Mouse (Mus musculus) right cerebral cortex, adult 18-20 months (tissue): ENCODE results near the gene Thap12.

Source experiments
- DNase-seq: peaks from one replicate; pipeline ENCODE4 v3.0.0; 2022; ENCODE audit warnings: mixed read lengths

Thap12 gene

DNA sequence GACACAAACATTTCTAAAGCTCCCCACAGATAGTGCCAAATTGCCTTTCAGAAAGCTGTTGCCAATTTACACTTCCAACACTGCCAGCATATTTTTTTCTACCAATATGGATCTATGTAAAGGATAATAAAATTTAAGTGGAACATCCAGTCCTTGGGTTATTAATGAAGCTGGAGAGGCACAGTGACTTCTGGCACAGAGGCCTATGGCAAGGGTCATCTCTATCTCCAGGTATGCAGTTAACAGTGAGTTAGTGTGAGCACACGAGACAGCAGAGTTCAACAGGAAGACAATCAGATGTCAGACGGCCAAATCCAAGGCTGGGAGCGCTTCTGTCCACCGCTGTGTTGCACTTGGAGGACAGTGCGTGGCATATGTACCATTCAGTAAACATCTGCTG is 4.9 kb upstream of the Thap12 start:
- no peak for DNase-seq

GRCm38 (mm10) chr7:98698590-98698989 is 4.3 kb upstream of the Thap12 start:
- DNase-seq = no peak

- no peak for DNase-seq
Measured at GRCm38 (mm10) chr7:98701771-98702170, 1.1 kb upstream of the Thap12 start.

- no peak for DNase-seq
Measured at GRCm38 (mm10) chr7:98703365-98703881, 520 bp downstream of the Thap12 start.

GRCm38 (mm10) chr7:98704276-98704675 is 1.4 kb downstream of the Thap12 start:
- DNase-seq = no peak

DNA sequence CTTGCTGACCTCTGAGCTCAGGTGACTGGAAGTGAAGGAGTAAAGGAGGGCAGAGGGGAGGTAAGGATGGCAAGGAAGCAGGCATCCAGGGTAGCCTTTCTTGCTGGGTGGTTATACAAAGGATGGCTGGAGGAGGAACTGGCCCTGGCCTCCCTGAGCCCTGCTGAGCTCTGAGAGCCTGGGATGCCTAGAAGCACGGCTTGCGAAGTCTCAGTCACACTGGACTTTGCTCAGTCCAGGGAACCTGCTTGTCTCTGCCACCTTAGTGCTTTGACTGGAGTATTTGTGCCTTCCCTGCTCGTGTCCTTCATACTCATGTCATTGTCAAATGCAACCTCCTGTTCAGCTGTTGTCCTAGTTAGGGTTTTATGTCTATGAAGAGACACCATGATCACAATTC is 10.8 kb downstream of the Thap12 start:
- no peak for DNase-seq

DNA sequence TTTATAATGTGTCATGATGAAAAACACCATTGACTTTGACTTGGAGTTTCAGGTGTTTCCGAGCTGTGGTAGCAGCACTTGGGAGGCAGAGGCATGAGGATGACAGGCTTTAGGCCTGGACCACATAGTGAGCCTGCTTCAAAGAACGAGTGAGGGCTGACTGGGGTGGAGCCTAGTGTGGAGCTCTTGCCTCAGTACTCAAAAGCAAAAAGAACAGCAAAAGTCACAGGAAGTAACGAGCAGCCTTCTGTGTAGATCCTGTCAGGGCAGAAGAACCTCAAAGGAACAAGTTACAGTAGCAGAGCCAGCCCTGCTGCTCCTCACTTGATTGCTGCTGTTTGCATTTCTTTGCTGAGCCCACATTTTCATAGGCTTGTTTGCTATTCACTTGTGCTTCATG is 14.5 kb downstream of the Thap12 start:
- DNase-seq = no peak

GRCm38 (mm10) chr7:98719761-98720160 is 16.9 kb downstream of the Thap12 start:
- no peak for DNase-seq

- DNase-seq = no peak
Measured at GRCm38 (mm10) chr7:98720731-98721130, 17.8 kb downstream of the Thap12 start.

GRCm38 (mm10) chr7:98721172-98721571 is 18.3 kb downstream of the Thap12 start:
- DNase-seq = no peak

- DNase-seq = no peak
Measured at GRCm38 (mm10) chr7:98721623-98722022, 18.7 kb downstream of the Thap12 start.

DNA sequence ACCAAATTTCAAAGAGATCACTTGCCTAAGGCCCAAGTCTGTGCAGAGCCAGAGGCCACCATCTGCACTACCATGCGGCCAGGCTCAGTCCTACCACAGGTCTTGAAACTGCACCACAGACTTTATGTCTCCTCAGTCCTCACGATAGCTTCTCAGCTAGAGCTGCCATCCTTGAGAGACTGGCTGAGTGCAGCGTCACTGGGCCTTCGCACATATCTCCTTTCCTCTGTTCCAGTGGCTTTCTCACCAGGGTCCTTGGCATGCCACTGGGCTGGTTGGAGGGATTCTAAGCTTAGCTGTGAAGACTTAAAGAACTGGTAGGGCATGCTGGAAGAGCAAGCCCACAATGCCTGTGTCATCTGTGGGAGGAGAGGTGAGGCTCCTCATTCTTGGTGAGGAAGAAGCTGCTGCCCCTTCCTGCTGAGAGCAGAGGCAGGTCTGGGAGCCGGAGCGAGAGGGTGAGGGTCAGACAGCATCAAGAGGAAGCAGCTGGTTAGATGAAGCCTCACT is 22.8 kb downstream of the Thap12 start:
- no peak for DNase-seq

- DNase-seq = no peak
Measured at GRCm38 (mm10) chr7:98727986-98728385, 25.1 kb downstream of the Thap12 start.

GRCm38 (mm10) chr7:98728499-98728898 is 25.6 kb downstream of the Thap12 start:
- no peak for DNase-seq

DNA sequence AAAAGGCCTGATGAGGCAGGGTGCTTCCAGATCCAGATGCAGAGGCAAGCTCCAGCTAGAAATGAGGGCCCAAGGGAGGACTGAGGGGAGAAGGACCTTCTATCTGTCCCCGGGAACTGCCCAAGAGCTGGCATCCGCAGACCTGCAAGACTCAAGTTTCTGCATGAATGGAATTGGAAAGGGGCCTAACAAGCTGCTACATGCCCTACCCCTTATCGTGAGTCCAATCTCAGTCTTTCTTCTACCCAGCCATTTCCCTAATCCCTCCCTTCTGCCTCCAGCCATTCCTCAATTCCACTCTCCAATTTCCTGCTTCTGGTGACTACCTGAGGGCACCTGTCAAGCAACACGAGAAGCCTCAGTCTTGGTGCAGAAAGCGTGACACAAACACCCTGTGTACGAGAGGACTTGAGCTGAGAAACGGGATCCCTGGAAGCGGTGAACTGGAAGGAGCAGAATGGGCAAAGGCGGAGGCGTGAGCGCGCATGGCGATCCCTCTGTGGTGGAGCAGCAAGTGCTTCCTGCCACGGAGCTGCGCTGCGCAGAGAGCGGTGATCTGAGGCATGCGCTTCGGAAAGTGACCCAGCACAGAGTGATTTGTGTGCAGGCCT is 26.9 kb downstream of the Thap12 start:
- no peak for DNase-seq

DNA sequence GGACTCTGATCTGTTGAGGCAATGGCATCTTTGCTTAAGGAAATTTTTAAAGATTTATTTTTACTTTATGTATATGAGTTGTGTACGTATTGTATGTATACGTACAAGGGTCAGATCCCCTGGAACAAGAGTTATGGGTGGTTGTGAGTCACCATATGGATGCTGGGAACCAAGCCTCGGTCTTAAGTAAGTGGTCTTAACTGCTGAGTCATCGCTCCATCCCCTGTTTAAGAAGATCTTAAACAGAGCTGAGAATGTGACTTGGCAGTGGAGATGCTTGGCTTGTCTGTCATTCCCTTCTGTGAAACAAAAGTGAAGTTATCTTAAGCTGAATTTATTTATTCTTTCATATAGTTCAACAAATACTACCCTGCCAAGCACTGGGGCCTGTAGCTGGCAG is 31.1 kb downstream of the Thap12 start:
- DNase-seq = no peak

DNA sequence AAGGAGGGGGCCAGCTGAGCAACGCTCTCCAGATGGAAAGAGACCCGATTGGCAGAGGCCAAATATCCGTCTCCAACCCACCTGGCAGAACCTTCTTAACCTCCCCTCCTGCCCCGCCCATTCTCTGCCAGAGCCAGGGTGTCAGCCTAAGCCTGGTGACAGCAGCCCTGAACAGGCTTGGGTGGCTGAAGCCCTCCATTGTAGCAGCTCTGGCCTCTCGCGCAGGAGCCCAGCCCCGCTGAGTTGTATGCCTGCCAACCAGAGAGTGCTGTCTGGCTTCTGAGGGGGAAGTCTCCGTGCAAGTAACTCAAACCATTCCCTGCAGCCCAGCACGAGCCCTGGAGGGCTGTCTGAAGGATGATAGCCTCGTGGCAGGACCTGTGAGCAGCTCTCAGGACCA is 32.0 kb downstream of the Thap12 start:
- no peak for DNase-seq

DNA sequence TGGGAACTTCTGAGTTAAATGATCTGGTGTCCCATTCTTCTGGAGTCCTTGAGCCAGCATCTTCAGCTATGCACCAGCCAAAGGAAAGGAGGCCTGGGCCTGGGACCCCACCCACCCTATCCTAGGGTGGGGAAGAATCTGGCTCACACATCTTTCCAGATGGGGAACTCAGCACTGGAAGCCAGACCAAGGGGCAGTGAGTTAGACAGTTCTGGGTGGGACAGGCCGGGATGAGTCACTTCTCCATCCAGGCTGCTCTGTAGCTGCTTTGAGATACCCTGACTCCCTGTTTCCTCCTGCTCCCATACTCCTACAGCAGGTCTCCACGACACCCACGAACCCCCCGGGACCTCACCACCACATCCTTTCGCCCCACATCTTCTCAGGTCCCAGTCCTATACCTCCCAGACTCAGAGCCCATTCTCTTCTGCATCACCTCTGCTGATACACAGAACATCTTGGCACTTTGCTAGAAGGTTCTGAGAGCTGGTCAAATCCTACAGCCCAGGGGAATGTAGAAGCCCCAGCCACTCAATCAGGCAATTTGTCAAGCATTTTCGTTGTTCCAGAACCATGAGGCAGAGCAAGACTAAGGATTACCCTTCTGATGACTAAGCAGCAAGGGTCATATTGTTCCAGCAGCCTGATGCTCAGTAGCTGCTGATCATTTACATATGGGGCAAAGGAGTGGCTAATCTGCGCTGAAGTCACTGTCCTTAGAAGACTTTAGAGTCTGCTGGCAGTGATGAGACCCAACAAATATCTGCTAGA is 34.1 kb downstream of the Thap12 start:
- no peak for DNase-seq

GRCm38 (mm10) chr7:98740363-98740762 is 37.5 kb downstream of the Thap12 start:
- DNase-seq = no peak

DNA sequence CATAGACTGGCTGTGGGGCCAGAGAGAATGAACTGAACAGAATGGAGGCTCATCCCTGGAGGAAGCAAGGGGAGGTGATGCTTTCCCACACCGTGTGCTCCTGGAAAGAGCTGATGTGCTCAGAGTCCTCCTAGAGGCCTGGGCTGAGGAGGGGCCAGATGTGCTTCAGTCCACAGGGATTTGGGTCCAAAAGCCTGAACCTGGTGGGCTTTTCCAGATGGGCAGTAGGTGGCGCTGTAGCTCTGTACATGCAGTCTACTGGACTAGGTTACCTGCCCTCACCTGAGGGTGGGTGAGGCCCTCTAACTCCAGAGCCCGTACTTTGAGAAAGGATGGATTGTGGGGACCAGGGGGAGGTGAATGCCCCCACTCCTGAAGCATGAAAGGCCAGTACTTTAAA is 40.4 kb downstream of the Thap12 start:
- DNase-seq = no peak

DNA sequence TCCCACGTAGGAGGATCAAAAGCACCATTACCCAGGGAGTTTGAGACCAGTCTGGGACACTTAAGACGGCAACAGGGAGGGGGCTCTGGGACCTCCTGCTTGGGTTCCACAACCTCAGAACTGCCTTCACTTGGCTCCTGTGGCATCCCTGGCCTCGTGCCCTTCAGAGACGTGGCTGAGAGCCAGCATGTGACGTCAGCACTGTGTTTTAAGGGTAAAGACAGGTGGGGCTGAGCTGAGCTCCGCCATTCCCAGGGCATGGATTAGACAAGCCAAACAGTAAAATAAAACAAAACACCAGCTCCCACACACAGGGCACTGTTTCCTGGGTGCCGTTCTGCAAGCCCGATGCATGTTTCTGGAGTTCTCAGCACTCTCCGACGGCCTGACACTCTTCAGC is 47.5 kb downstream of the Thap12 start:
- no peak for DNase-seq

DNA sequence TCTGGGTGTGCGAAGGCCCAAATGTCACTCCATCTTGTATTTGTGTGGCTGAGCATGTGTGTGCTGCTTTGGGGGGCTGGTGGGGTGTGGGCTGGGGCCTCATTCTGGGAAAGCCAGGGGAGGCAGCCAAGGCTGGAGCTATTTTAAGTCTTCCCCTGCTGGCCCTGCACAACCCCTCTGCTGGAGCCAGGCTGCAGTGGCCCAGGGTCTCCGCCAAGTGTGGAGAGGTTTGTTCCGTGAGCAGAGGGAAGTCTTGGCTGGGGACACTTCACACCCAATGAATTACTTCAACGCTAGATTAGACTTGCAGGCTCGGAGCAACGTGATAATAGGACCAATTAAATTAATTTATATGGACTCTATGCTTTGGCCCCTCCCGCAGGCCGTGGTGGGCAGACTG is 49.8 kb downstream of the Thap12 start:
- no peak for DNase-seq

GRCm38 (mm10) chr7:98756050-98756449 is 53.1 kb downstream of the Thap12 start:
- DNase-seq = no peak

GRCm38 (mm10) chr7:98756556-98756955 is 53.7 kb downstream of the Thap12 start:
- DNase-seq = no peak
